Mouse (Mus musculus) G1E (cell line): ENCODE results near the gene Tmem258.

ENCODE experiments used
- CTCF ChIP-seq: IDR thresholded peaks from 2 replicates; pipeline ENCODE4 v1.5.1; 2012; ENCODE audit warnings: low read depth, low read length, inconsistent platforms, mixed read lengths
- TAL1 ChIP-seq: conservative IDR thresholded peaks from 2 replicates; pipeline ENCODE4 v1.6.1; 2012; ENCODE audit warnings: low read depth, low read length, inconsistent platforms, mixed read lengths

- TF ChIP-seq CTCF (no peak), TAL1 (no peak)
These were observed 17.9 kb upstream of the Tmem258 start for GRCm38 (mm10) chr19:10185876-10186275.
